Mouse (Mus musculus): ENCODE results near the gene Cyp4f39.

DNA sequence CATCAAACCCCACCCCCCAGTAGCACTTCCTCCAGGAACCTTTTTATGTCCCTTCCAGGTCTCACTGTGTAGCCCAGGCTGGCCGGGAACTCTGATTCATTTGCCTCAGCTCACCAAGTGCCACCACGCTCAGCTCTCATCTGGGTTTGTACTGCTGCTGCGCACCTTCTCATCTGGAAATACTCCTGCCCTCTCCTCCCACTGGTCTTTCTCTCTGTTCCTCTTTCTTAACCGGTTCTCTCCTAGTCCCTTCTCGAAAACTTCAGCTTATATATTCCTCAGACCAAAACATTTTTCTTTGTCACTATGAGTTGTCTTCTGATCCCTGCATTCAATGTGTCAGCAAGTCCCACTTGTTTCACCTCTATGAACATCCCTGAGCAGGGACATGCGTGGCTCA lies 9.3 kb upstream of the Cyp4f39 start:
- TF ChIP-seq CTCF (IDR thresholded peaks at IDR 0.05; ENCODE audit: low read depth): no peak
- no peak for TF ChIP-seq EP300 (IDR thresholded peaks at IDR 0.05; ENCODE audit: low read depth)
